Mouse (Mus musculus) heart, embryonic 15.5 days (tissue): ENCODE results near the gene Kcnk7. TPM values are rescaled to one million over a fixed set of nuclear protein-coding genes. Genes with fewer than 3 reads are reported as not detected.
A peak's percentile ranks its signal among the peaks of the same experiment; 100 is the strongest.
"Not testable (repeated sequence)": the region's sequence is repeated elsewhere in the genome, so short reads cannot be mapped to it uniquely, and the experiment has no call there.

ENCODE experiments used
- ATAC-seq: fragments of 200-750 bp; cut with Nextera tagmentation; replicated peaks from 2 replicates; pipeline ENCODE4 v1.8.0; 2017; ENCODE audit warnings: low read depth, moderate TSS enrichment; ENCODE audit not compliant: insufficient number of reproducible peaks, insufficient read depth, low FRiP score
- H3K27ac ChIP-seq: fragments of 300-500 bp; sonication (generic); 2 replicates; pipeline ENCODE4 v1.5.1; 2015; ENCODE audit warnings: mild to moderate bottlenecking, inconsistent platforms
- H3K27me3 ChIP-seq: fragments of 300-500 bp; sonication (generic); 2 replicates; pipeline ENCODE4 v1.6.1; 2015; ENCODE audit warnings: inconsistent platforms
- H3K36me3 ChIP-seq: fragments of 300-500 bp; sonication (generic); 2 replicates; pipeline ENCODE4 v1.6.1; 2015; ENCODE audit warnings: mild to moderate bottlenecking, inconsistent platforms
- H3K4me1 ChIP-seq: fragments of 300-500 bp; sonication (generic); replicated peaks from 2 replicates; pipeline ENCODE4 v1.6.1; 2015; ENCODE audit warnings: inconsistent platforms
- H3K4me2 ChIP-seq: fragments of 300-500 bp; sonication (generic); 2 replicates; pipeline ENCODE4 v1.6.1; 2015; ENCODE audit warnings: inconsistent platforms, mild to moderate bottlenecking, moderate library complexity
- H3K4me3 ChIP-seq: fragments of 300-500 bp; sonication (generic); 2 replicates; pipeline ENCODE4 v1.5.1; 2015; ENCODE audit warnings: mild to moderate bottlenecking, inconsistent platforms
- H3K9ac ChIP-seq: fragments of 300-500 bp; sonication (generic); 2 replicates; pipeline ENCODE4 v1.6.1; 2015; ENCODE audit warnings: mild to moderate bottlenecking, inconsistent platforms
- H3K9me3 ChIP-seq: fragments of 300-500 bp; sonication (generic); replicated peaks from 2 replicates; pipeline ENCODE4 v1.6.1; 2016; ENCODE audit warnings: inconsistent platforms
- WGBS: fragments of 180-500 bp; shearing (Covaris S2); methylation state at CpG from one replicate; pipeline ENCODE4 v1.1.7; 2015; ENCODE audit warnings: mixed read lengths; 5-methylcytosine and 5-hydroxymethylcytosine counted together
- polyA plus RNA-seq: library from polyadenylated mRNA; unstranded; fragments of >200 nt; fragmentation: Nextera tagmentation; extraction: Ambion mirVana; gene quantifications from 2 replicates; pipeline ENCODE4 v1.2.1, GENCODE M21; 2015

Gene Kcnk7
- polyA plus RNA-seq, 1 experiment from 2014 or later, result 0.40 TPM

GRCm38 (mm10) chr19:5684236-5684635, 19.9 kb upstream of the Kcnk7 start:
- Histone ChIP-seq H3K36me3 (peaks cover 67% of the 10 kb centered on the region), H3K9ac (no peak overlapping the region), H3K27ac (no peak overlapping the region), H3K4me3 (no peak overlapping the region), H3K9me3 (no peaks in the 10 kb centered on the region), H3K4me1 (peaks cover 11% of the 10 kb centered on the region), H3K4me2 (no peak overlapping the region), H3K27me3 (no peaks in the 10 kb centered on the region)
- 84% methylated on average over 12 of the region's 12 CpGs for WGBS
- no peak for ATAC-seq

- no peaks in the 10 kb centered on the region for H3K9me3 ChIP-seq
- H3K27ac ChIP-seq, result no peak overlapping the region
- H3K27me3 ChIP-seq, result no peaks in the 10 kb centered on the region
- no peak overlapping the region for H3K4me2 ChIP-seq
- ATAC-seq, result no peak
- WGBS, result 90% methylated on average over 13 of the region's 13 CpGs
- H3K9ac ChIP-seq, result no peak overlapping the region
- peaks cover 12% of the 10 kb centered on the region for H3K4me1 ChIP-seq
- no peak overlapping the region for H3K4me3 ChIP-seq
- peaks cover 59% of the 10 kb centered on the region for H3K36me3 ChIP-seq
These were observed 19.2 kb upstream of the Kcnk7 start for GRCm38 (mm10) chr19:5684985-5685384.

- peaks cover 17% of the 10 kb centered on the region for H3K4me1 ChIP-seq
- H3K36me3 ChIP-seq, result peaks cover 55% of the 10 kb centered on the region
- no peak overlapping the region for H3K4me2 ChIP-seq
- no peak overlapping the region for H3K27ac ChIP-seq
- WGBS, result 91% methylated on average over 19 of the region's 19 CpGs
- no peak overlapping the region for H3K9ac ChIP-seq
- no peaks in the 10 kb centered on the region for H3K27me3 ChIP-seq
- no peak overlapping the region for H3K4me3 ChIP-seq
- no peak for ATAC-seq
- no peaks in the 10 kb centered on the region for H3K9me3 ChIP-seq
These were observed 18.7 kb upstream of the Kcnk7 start for GRCm38 (mm10) chr19:5685431-5685830.

- no peak for ATAC-seq
- peaks cover 51% of the 10 kb centered on the region for H3K36me3 ChIP-seq
- no peak overlapping the region for H3K9ac ChIP-seq
- H3K4me2 ChIP-seq, result no peak overlapping the region
- H3K27me3 ChIP-seq, result no peaks in the 10 kb centered on the region
- 93% methylated on average over 11 of the region's 11 CpGs for WGBS
- H3K27ac ChIP-seq, result no peak overlapping the region
- H3K9me3 ChIP-seq, result no peaks in the 10 kb centered on the region
- no peak overlapping the region for H3K4me3 ChIP-seq
- peaks cover 21% of the 10 kb centered on the region for H3K4me1 ChIP-seq
These were observed 18.3 kb upstream of the Kcnk7 start for GRCm38 (mm10) chr19:5685861-5686260.

GRCm38 (mm10) chr19:5686437-5686836, 17.7 kb upstream of the Kcnk7 start:
- no peaks in the 10 kb centered on the region for H3K27me3 ChIP-seq
- WGBS, result 78% methylated on average over 13 of the region's 13 CpGs
- no peak for ATAC-seq
- H3K4me3 ChIP-seq, result no peak overlapping the region
- no peak overlapping the region for H3K27ac ChIP-seq
- peaks cover 27% of the 10 kb centered on the region for H3K4me1 ChIP-seq
- no peaks in the 10 kb centered on the region for H3K9me3 ChIP-seq
- H3K4me2 ChIP-seq, result no peak overlapping the region
- no peak overlapping the region for H3K9ac ChIP-seq
- H3K36me3 ChIP-seq, result peaks cover 45% of the 10 kb centered on the region

- 88% methylated on average over 12 of the region's 12 CpGs for WGBS
- not testable (repeated sequence) for H3K9me3 ChIP-seq, H3K27ac ChIP-seq, ATAC-seq, H3K9ac ChIP-seq, H3K27me3 ChIP-seq
- peaks cover 44% of the 10 kb centered on the region for H3K36me3 ChIP-seq
- H3K4me2 ChIP-seq, result 0 out of 2 replicates have a peak overlapping the region, but pooled peaks have one; percentile 98
- H3K4me1 ChIP-seq, result peaks cover 32% of the 10 kb centered on the region
- H3K4me3 ChIP-seq, result peak overlapping the region; percentile 94; the same call in 1 of the 2 replicates
These were observed 17.2 kb upstream of the Kcnk7 start for GRCm38 (mm10) chr19:5686954-5687353.

GRCm38 (mm10) chr19:5687738-5688137, 16.4 kb upstream of the Kcnk7 start:
- H3K4me3 ChIP-seq, result peak overlapping the region; percentile 94
- 18% methylated on average over 9 of the region's 9 CpGs for WGBS
- peaks cover 38% of the 10 kb centered on the region for H3K36me3 ChIP-seq
- no peaks in the 10 kb centered on the region for H3K27me3 ChIP-seq
- H3K4me1 ChIP-seq, result peaks cover 40% of the 10 kb centered on the region
- peak overlapping the region; percentile 97 for H3K27ac ChIP-seq
- H3K4me2 ChIP-seq, result peak overlapping the region; percentile 98
- no peaks in the 10 kb centered on the region for H3K9me3 ChIP-seq
- H3K9ac ChIP-seq, result peak overlapping the region; percentile 90
- ATAC-seq, result no peak

- peak; percentile 90 for ATAC-seq
- Histone ChIP-seq H3K27me3 (no peaks in the 10 kb centered on the region), H3K36me3 (peaks cover 38% of the 10 kb centered on the region), H3K27ac (peak within 1 kb of the TSS; percentile 97), H3K4me1 (peaks cover 47% of the 10 kb centered on the region), H3K4me2 (peak within 1 kb of the TSS; percentile 98), H3K4me3 (peak within 1 kb of the TSS; percentile 94), H3K9me3 (no peaks in the 10 kb centered on the region), H3K9ac (peak within 1 kb of the TSS; percentile 92)
- under 1% methylated on average over 68 of the region's 69 CpGs for WGBS
These were observed 15.7 kb upstream of the Kcnk7 start, which contains the start of the genes Map3k11 and Pcnx3 for GRCm38 (mm10) chr19:5688200-5689087. Gene Map3k11, plus strand, starts transcription at chr19:5688742. Gene Pcnx3, minus strand, starts transcription at chr19:5688908.

GRCm38 (mm10) chr19:5689088-5689428, 15.1 kb upstream of the Kcnk7 start:
- no peak for ATAC-seq
- Histone ChIP-seq H3K9me3 (no peaks in the 10 kb centered on the region), H3K9ac (peak overlapping the region; percentile 92), H3K36me3 (peaks cover 37% of the 10 kb centered on the region), H3K27me3 (no peaks in the 10 kb centered on the region), H3K27ac (peak overlapping the region; percentile 97), H3K4me3 (peak overlapping the region; percentile 94), H3K4me2 (peak overlapping the region; percentile 98), H3K4me1 (peaks cover 52% of the 10 kb centered on the region)
- 1% methylated on average over 7 of the region's 7 CpGs for WGBS

- Histone ChIP-seq H3K36me3 (peaks cover 33% of the 10 kb centered on the region), H3K4me1 (peaks cover 54% of the 10 kb centered on the region)
- 4% methylated on average over 42 of the region's 42 CpGs for WGBS
These were observed 14.4 kb upstream of the Kcnk7 start for GRCm38 (mm10) chr19:5689565-5690342.

GRCm38 (mm10) chr19:5690343-5690735, 13.8 kb upstream of the Kcnk7 start:
- Histone ChIP-seq H3K4me3 (peak overlapping the region; percentile 94), H3K27ac (peak overlapping the region; percentile 97), H3K9ac (peak overlapping the region; percentile 92), H3K4me1 (peaks cover 54% of the 10 kb centered on the region), H3K36me3 (peaks cover 32% of the 10 kb centered on the region), H3K9me3 (no peaks in the 10 kb centered on the region), H3K4me2 (peak overlapping the region; percentile 98), H3K27me3 (no peaks in the 10 kb centered on the region)
- no peak for ATAC-seq
- WGBS, result 58% methylated on average over 15 of the region's 15 CpGs

More at GRCm38 (mm10) chr19:5689565-5690342, 14.4 kb upstream of the Kcnk7 start:
- H3K9ac ChIP-seq, result peak overlapping the region; percentile 92
- peak; percentile 68 for ATAC-seq
- peak overlapping the region; percentile 97 for H3K27ac ChIP-seq
- H3K4me2 ChIP-seq, result peak overlapping the region; percentile 98
- H3K9me3 ChIP-seq, result no peaks in the 10 kb centered on the region
- no peaks in the 10 kb centered on the region for H3K27me3 ChIP-seq
- H3K4me3 ChIP-seq, result peak overlapping the region; percentile 94
